Mouse (Mus musculus) right cerebral cortex, adult 18-20 months (tissue): ENCODE data around the gene Ap5m1.

Experiments
- DNase-seq: peaks from one replicate; pipeline ENCODE4 v3.0.0; 2022; ENCODE audit warnings: mixed read lengths

Gene Ap5m1

GRCm38 (mm10) chr14:49127162-49127779 lies 61.4 kb downstream of the Ap5m1 start:
- no peak for DNase-seq

DNA sequence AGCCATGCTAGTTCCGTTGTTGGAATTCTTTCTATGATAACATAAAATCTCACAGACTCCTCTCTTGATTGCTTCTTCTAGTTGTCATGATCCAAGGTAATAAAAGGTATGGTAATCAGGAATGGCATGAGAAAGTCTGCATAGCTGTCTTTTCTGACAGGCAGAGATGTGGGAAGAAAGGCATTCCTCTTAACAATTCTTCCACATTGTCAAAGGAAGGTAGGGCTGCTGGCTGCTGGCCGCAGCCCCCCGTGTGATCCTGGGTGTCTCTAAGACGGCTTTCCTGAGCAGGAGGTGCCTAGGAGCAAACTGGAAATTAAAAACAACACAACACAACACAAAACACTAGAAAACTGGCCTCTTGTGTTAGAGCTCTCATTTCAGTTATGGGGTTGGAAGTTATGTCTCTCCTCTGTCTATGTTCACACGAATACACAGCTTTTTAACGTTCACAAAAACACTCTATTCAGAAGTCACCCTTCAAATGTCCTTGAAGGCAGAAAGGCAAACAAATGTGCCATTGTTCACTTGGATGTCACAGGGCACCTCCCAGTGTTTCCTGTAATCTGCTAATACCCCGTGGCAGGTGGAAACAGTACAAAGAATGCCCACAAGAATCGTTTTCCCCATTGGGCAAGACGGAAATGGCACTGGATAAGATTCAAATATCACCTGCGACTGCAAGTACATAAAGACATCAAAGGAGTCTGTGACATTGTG lies 62.8 kb downstream of the Ap5m1 start:
- DNase-seq = no peak

DNA sequence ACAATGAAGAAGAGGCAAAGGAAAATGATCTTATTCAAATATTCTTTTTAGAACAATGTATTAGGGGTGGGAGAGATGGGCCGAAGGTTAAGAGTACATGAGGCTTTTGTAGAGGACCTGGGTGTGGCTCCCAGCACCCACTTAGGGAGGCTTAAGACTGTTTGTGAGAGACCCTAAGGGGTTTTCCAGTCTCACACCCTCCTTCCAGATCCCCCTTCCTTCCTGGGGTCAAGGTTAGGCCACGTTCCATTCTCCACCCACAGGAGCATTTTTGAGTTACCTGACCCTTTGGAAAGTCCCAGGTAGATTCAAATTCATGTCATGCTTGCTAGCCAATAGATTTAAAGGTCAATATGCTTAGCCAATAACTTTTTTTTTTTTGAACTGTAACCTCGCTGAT lies 66.5 kb downstream of the Ap5m1 start:
- DNase-seq = no peak

DNA sequence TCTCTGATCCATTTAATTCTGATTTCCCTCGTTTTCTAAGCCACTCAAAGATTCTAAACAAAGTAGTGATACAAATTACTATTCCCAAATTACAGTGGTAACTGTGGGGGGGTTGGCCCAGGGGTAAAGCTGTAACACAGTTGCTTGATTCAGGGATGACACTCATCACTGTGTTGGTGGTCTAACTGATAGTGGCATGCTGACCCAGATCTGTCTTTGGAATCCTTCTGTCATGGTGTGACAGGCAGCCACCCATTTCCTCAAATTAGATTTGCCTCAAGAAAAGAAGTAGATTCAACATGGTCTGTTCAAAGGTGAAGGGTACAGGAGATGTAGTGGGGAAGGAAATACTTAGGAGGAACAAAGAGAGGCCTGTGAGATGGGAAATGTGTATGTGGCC lies 72.3 kb downstream of the Ap5m1 start:
- DNase-seq = no peak

GRCm38 (mm10) chr14:49140756-49141155 lies 74.9 kb downstream of the Ap5m1 start:
- no peak for DNase-seq
